Mouse (Mus musculus): ENCODE measurements around the gene Fam155a. TPM values are rescaled to one million over a fixed set of nuclear protein-coding genes. Genes with fewer than 3 reads are reported as not detected.

Fam155a gene
- polyA plus RNA-seq, 1 experiment from 2014 or later = 0.41 TPM

DNA sequence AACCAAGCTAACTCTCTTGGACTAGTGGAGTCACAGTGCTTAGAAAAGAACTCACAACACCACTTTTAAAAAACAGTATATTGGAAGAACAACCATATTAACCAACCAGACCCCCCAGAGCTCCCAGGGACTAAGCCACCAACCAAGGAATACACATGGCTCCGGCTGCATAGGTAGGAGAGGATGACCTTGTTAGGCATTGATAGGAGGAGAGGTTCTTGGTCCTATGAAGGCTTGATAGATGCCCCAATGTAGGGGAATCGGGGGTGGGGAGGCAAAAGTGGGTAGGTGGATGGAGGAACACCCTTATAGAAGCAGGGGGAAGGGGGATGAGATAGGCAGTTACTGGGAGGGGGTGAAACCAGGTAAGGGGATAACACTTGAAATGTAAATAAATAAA lies 132.8 kb downstream of the Fam155a start:
- no peaks in the 10 kb centered on the region for H3K9me3 ChIP-seq (ENCODE audit: control insufficient read depth, low read length)
- no peak overlapping the region for H3K27ac ChIP-seq (ENCODE audit: low read depth, low read length)
- ATAC-seq (replicated peaks; ENCODE audit: low FRiP score) = no peak
- 80% methylated on average over 2 of the region's 2 CpGs for WGBS
- no peak overlapping the region for H3K9ac ChIP-seq (ENCODE audit: low read depth, low read length)
- no peaks in the 10 kb centered on the region for H3K4me1 ChIP-seq (replicated peaks; ENCODE audit: control insufficient read depth, insufficient read depth, low read length)
- no peaks in the 10 kb centered on the region for H3K36me3 ChIP-seq (ENCODE audit: control insufficient read depth, insufficient read depth, low read length)
- H3K4me3 ChIP-seq (ENCODE audit: low read depth, low read length) = no peak overlapping the region
- DNase-seq (ENCODE audit: low spot score) = no peak
- no peaks in the 10 kb centered on the region for H3K27me3 ChIP-seq (replicated peaks; ENCODE audit: control insufficient read depth, insufficient read depth, low read length)
- H3K4me2 ChIP-seq = no peak overlapping the region

DNA sequence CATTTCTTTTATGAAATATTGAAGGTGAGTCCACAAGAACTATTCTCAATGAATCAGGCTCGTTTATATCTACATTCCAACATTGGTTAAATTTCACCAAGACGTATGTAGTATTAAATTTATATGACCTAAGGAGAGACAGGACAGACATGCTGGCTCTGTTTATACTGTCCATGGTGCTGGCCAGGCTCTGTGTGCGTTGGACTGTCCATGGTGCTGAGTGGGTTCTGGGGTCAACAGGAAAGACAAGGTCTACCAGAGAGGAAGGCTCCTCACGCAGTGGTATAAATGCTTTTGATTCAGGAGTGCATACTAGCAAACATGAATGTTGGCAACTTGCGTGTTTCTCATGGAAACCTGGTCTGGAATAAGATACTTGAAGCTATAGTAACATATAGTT lies 135.7 kb downstream of the Fam155a start:
- 65% methylated on average over 5 of the region's 5 CpGs for WGBS
- DNase-seq (ENCODE audit: low spot score) = no peak

DNA sequence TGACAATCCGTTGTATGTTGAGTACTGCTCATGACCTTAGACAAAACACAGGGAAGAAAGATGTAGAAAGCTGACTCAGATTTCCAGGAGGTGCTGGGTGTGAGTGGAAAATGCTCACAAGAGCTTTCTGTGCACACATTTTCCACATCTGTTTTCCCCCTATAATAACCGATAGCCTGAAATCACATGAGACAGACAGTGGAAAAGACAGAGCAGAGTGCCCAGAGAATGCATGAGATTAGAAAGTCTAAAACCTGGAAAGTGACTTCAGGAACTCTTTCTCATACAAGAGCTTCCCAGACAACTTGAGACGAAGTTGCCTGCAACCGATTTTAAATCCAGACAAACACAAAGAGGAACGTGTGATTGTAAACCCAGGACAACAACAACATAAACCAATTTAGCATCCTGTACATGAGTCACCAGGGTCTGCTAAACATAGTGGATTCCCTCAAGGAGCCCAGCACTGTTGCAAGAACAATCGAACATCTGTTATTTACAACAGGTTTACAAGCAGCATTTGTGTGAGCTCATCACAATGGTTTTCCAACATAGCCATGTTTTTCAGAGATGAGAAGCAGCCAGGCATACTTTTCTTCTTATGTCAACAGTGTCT lies 163.8 kb downstream of the Fam155a start:
- Histone ChIP-seq H3K9me3 (ENCODE audit: control insufficient read depth, low read length) (no peaks in the 10 kb centered on the region), H3K36me3 (ENCODE audit: control insufficient read depth, insufficient read depth, low read length) (no peaks in the 10 kb centered on the region), H3K27ac (ENCODE audit: low read depth, low read length) (no peak overlapping the region), H3K4me1 (replicated peaks; ENCODE audit: control insufficient read depth, insufficient read depth, low read length) (no peaks in the 10 kb centered on the region), H3K27me3 (replicated peaks; ENCODE audit: control insufficient read depth, insufficient read depth, low read length) (no peaks in the 10 kb centered on the region), H3K4me3 (ENCODE audit: low read depth, low read length) (no peak overlapping the region), H3K4me2 (no peak overlapping the region), H3K9ac (ENCODE audit: low read depth, low read length) (no peak overlapping the region)
- no peak for ATAC-seq (replicated peaks; ENCODE audit: low FRiP score)
- WGBS = 73% methylated on average over 6 of the region's 6 CpGs
- DNase-seq (ENCODE audit: low spot score) = no peak

More for the DNA sequence above, 135.7 kb downstream of the Fam155a start:
- ATAC-seq (replicated peaks; ENCODE audit: low FRiP score) = no peak
- H3K9ac ChIP-seq (ENCODE audit: low read depth, low read length) = no peak overlapping the region
- no peak overlapping the region for H3K4me2 ChIP-seq
- no peaks in the 10 kb centered on the region for H3K9me3 ChIP-seq (ENCODE audit: control insufficient read depth, low read length)
- H3K36me3 ChIP-seq (ENCODE audit: control insufficient read depth, insufficient read depth, low read length) = no peaks in the 10 kb centered on the region
- no peak overlapping the region for H3K4me3 ChIP-seq (ENCODE audit: low read depth, low read length)
- H3K27me3 ChIP-seq (replicated peaks; ENCODE audit: control insufficient read depth, insufficient read depth, low read length) = no peaks in the 10 kb centered on the region
- H3K27ac ChIP-seq (ENCODE audit: low read depth, low read length) = no peak overlapping the region
- no peaks in the 10 kb centered on the region for H3K4me1 ChIP-seq (replicated peaks; ENCODE audit: control insufficient read depth, insufficient read depth, low read length)

DNA sequence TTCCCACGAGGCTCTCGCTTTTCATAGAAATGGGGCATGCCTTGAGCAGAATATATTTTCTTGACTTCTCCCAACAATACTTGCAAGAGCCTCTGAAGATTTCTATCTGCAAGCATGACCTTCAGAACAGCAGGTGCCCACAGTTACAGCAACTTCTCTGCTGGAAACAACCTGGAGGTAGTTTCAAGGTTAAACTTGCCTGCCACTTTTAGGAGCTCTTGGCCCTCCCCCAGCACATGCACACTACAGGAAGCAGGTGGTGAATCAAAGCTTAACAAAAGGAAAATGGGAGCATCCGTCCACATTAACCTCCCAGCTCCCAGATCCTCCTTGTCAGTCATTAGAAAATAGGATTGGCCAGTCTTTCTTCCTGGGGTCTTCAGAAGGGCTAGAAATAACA lies 175.0 kb downstream of the Fam155a start:
- no peaks in the 10 kb centered on the region for H3K4me1 ChIP-seq (replicated peaks; ENCODE audit: control insufficient read depth, insufficient read depth, low read length)
- H3K9me3 ChIP-seq (ENCODE audit: control insufficient read depth, low read length) = no peaks in the 10 kb centered on the region
- H3K4me2 ChIP-seq = no peak overlapping the region
- no peak overlapping the region for H3K4me3 ChIP-seq (ENCODE audit: low read depth, low read length)
- ATAC-seq (replicated peaks; ENCODE audit: low FRiP score) = no peak
- no peaks in the 10 kb centered on the region for H3K36me3 ChIP-seq (ENCODE audit: control insufficient read depth, insufficient read depth, low read length)
- no peak overlapping the region for H3K9ac ChIP-seq (ENCODE audit: low read depth, low read length)
- DNase-seq (ENCODE audit: low spot score) = no peak
- WGBS = 56% methylated on average over 3 of the region's 3 CpGs
- H3K27me3 ChIP-seq (replicated peaks; ENCODE audit: control insufficient read depth, insufficient read depth, low read length) = no peaks in the 10 kb centered on the region
- no peak overlapping the region for H3K27ac ChIP-seq (ENCODE audit: low read depth, low read length)

DNA sequence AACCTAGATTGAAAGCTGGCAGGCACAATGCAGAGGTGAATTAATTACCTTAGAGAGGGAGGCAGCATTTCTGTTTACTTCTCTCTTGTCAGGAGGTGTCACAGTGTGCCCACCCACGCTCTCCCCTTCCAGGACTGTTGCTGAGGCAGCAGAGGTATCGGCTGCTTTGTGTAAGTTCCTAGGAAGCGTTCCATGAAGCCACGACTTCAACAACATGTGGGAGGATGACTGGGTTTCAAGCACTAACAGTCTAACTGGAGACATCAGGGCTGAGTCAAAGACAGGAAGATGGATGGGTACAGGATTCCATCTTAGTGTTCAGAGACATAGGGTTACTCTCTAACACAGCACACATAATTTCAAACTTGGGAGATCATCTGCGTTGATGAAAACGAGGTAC lies 189.1 kb downstream of the Fam155a start:
- DNase-seq (ENCODE audit: low spot score) (no peak), ATAC-seq (replicated peaks; ENCODE audit: low FRiP score) (no peak)
- 64% methylated on average over 6 of the region's 6 CpGs for WGBS

DNA sequence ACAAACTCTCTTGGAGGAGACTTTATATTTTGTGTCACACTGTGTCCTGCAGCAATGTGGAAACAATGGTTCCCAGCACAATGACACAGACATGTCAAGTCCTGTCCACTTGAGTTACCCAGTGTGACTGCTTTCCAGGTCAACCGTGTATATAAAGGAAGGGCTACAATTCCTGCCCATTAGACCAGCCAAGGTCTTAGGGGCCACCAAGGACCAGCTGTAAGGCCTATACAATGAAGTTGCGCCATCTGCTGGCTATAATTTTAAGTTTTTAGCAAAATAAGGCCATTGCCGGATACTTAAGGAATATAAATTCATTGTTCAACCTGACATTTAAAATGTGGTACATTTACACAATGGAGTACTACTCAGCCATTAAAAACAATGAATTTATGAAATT lies 190.8 kb downstream of the Fam155a start:
- H3K9me3 ChIP-seq (ENCODE audit: control insufficient read depth, low read length) = no peaks in the 10 kb centered on the region
- no peak overlapping the region for H3K27ac ChIP-seq (ENCODE audit: low read depth, low read length)
- WGBS = 31% methylated on average over 3 of the region's 3 CpGs
- ATAC-seq (replicated peaks; ENCODE audit: low FRiP score) (no peak), DNase-seq (ENCODE audit: low spot score) (no peak)
- no peaks in the 10 kb centered on the region for H3K36me3 ChIP-seq (ENCODE audit: control insufficient read depth, insufficient read depth, low read length)
- no peaks in the 10 kb centered on the region for H3K4me1 ChIP-seq (replicated peaks; ENCODE audit: control insufficient read depth, insufficient read depth, low read length)
- no peak overlapping the region for H3K4me3 ChIP-seq (ENCODE audit: low read depth, low read length)
- no peaks in the 10 kb centered on the region for H3K27me3 ChIP-seq (replicated peaks; ENCODE audit: control insufficient read depth, insufficient read depth, low read length)
- no peak overlapping the region for H3K9ac ChIP-seq (ENCODE audit: low read depth, low read length)
- H3K4me2 ChIP-seq = no peak overlapping the region

More for the DNA sequence above, 189.1 kb downstream of the Fam155a start:
- Histone ChIP-seq H3K9me3 (ENCODE audit: control insufficient read depth, low read length) (no peaks in the 10 kb centered on the region), H3K4me1 (replicated peaks; ENCODE audit: control insufficient read depth, insufficient read depth, low read length) (no peaks in the 10 kb centered on the region), H3K4me2 (no peak overlapping the region), H3K9ac (ENCODE audit: low read depth, low read length) (no peak overlapping the region), H3K27me3 (replicated peaks; ENCODE audit: control insufficient read depth, insufficient read depth, low read length) (no peaks in the 10 kb centered on the region), H3K36me3 (ENCODE audit: control insufficient read depth, insufficient read depth, low read length) (no peaks in the 10 kb centered on the region), H3K4me3 (ENCODE audit: low read depth, low read length) (no peak overlapping the region), H3K27ac (ENCODE audit: low read depth, low read length) (no peak overlapping the region)

DNA sequence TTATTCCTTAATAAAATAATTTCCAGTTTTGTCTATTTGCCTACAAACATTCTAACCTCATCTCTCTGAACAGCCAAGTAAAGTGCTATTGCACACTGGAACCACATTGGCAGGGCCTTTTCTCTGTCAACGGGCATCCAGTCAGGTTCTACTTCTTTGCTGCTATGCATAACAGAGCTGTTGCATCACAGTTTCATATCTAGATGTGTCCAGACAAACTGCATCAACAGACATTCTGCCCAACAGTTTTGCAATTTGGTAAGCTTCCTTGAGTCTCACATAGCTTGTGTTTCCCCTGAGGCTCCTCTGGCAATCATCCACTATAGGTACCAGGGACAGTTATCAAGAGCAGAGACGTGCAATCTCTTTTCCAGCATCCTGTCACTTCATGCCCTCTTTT lies 199.0 kb downstream of the Fam155a start:
- H3K9me3 ChIP-seq (ENCODE audit: control insufficient read depth, low read length) = no peaks in the 10 kb centered on the region
- H3K4me3 ChIP-seq (ENCODE audit: low read depth, low read length) = no peak overlapping the region
- no peak overlapping the region for H3K9ac ChIP-seq (ENCODE audit: low read depth, low read length)
- H3K36me3 ChIP-seq (ENCODE audit: control insufficient read depth, insufficient read depth, low read length) = no peaks in the 10 kb centered on the region
- H3K4me1 ChIP-seq (replicated peaks; ENCODE audit: control insufficient read depth, insufficient read depth, low read length) = no peaks in the 10 kb centered on the region
- ATAC-seq (replicated peaks; ENCODE audit: low FRiP score) (no peak), DNase-seq (ENCODE audit: low spot score) (no peak)
- WGBS = 76% methylated on average over 2 of the region's 2 CpGs
- H3K27ac ChIP-seq (ENCODE audit: low read depth, low read length) = no peak overlapping the region
- H3K27me3 ChIP-seq (replicated peaks; ENCODE audit: control insufficient read depth, insufficient read depth, low read length) = no peaks in the 10 kb centered on the region
- H3K4me2 ChIP-seq = no peak overlapping the region

DNA sequence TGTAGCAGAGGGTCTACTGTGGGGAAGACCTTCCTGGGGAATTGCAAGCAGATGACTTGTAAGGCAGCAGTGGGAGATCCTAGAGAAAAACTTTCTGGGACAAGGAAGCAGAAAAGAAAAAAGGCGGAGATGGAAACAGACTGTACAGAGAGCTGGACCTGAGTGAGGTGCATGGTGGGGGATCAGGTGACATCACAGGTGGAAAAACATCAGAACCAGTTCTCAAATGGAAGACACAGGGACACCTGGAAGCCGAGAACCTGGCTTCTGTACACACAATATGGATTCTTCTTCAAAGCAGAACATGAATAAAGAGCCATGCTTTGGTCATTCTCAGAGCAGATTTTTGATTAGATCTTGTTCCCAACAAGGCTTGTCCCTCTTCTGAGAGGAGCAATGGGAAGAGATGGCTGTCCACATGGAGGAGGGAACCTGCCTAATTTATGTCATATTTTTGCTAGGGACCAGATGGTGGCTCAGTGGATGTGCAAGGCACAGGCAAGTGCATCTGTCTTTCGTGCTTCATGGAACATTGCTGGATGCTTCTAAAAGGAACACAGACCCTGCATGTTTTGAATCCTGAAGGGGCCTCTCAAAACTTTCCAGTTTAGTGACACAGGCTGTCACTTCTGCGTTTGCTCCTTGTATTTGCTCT lies 201.3 kb downstream of the Fam155a start:
- ATAC-seq (replicated peaks; ENCODE audit: low FRiP score) (no peak), DNase-seq (ENCODE audit: low spot score) (no peak)
- H3K36me3 ChIP-seq (ENCODE audit: control insufficient read depth, insufficient read depth, low read length) = no peaks in the 10 kb centered on the region
- no peak overlapping the region for H3K4me3 ChIP-seq (ENCODE audit: low read depth, low read length)
- H3K4me1 ChIP-seq (replicated peaks; ENCODE audit: control insufficient read depth, insufficient read depth, low read length) = no peaks in the 10 kb centered on the region
- no peak overlapping the region for H3K9ac ChIP-seq (ENCODE audit: low read depth, low read length)
- no peak overlapping the region for H3K4me2 ChIP-seq
- 74% methylated on average over 4 of the region's 4 CpGs for WGBS
- H3K9me3 ChIP-seq (ENCODE audit: control insufficient read depth, low read length) = no peaks in the 10 kb centered on the region
- H3K27me3 ChIP-seq (replicated peaks; ENCODE audit: control insufficient read depth, insufficient read depth, low read length) = no peaks in the 10 kb centered on the region
- H3K27ac ChIP-seq (ENCODE audit: low read depth, low read length) = no peak overlapping the region

DNA sequence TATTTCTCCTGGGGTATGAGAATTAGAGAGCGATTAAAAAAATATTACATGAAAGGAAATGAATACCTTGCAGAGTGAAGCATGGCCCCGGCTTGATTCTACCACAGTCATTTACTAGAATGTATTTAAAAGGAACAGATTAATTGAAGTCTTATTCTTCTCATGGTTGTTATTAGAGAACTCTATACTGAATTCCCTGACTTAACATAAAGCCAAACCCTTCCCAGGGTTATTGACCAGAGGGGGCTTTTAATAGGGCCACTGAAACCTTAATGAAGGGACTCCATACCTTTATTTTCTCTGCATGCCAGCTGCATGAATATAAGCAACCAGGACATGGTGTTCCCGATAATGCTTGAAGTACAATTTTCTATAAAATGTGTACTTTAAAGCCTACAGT lies 221.8 kb downstream of the Fam155a start:
- Histone ChIP-seq H3K9ac (ENCODE audit: low read depth, low read length) (no peak overlapping the region), H3K4me1 (replicated peaks; ENCODE audit: control insufficient read depth, insufficient read depth, low read length) (no peaks in the 10 kb centered on the region), H3K4me2 (no peak overlapping the region), H3K36me3 (ENCODE audit: control insufficient read depth, insufficient read depth, low read length) (no peaks in the 10 kb centered on the region), H3K27me3 (replicated peaks; ENCODE audit: control insufficient read depth, insufficient read depth, low read length) (no peaks in the 10 kb centered on the region), H3K27ac (ENCODE audit: low read depth, low read length) (no peak overlapping the region), H3K4me3 (ENCODE audit: low read depth, low read length) (no peak overlapping the region), H3K9me3 (ENCODE audit: control insufficient read depth, low read length) (no peaks in the 10 kb centered on the region)
- ATAC-seq (replicated peaks; ENCODE audit: low FRiP score) (no peak), DNase-seq (ENCODE audit: low spot score) (no peak)
- 87% methylated on average over 3 of the region's 3 CpGs for WGBS

Measured in liver, embryonic 11.5 days (tissue).